Mouse (Mus musculus): Measurements from ENCODE around the gene Dapk2.

Gene Dapk2

DNA sequence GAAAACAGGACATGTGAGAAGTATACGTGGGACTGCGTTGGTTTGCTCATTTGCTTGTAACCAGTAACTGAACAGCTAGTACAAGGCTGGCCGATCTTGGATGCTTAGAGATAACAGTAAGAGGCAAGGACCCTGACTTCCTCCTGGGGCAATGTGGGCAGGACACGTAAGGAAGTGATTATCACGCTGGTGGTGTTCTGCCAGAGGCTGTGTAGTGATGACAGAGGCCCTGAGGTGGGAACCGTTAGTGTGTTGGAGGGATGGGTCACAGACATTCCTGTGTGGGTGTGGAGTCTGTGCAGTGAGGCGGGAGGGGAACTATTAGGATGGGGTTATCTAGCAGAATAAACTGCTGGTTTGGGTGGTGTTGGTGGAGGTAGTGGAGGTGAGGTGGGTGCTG lies 81.2 kb downstream of the Dapk2 start:
- no peak for DNase-seq

DNA sequence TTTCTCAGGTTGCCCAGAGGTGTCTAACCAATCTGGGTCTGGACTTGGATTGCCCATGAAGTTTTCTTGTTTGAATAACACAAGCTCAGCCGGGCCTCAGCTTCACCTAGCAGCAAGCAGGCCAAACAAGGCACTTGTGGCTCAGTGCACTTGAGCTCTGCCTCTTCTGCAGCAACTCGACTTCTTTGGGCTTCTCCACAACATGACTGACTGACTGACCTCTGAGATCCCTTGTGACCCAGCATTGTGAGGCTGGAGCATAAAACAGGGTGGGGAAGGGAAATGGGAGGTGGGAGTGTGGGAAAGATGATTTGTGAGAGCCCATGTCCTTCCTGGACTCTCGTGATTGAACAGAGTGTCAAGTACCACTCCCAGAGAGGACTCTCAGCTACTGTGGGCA lies 81.7 kb downstream of the Dapk2 start:
- DNase-seq, result no peak

DNA sequence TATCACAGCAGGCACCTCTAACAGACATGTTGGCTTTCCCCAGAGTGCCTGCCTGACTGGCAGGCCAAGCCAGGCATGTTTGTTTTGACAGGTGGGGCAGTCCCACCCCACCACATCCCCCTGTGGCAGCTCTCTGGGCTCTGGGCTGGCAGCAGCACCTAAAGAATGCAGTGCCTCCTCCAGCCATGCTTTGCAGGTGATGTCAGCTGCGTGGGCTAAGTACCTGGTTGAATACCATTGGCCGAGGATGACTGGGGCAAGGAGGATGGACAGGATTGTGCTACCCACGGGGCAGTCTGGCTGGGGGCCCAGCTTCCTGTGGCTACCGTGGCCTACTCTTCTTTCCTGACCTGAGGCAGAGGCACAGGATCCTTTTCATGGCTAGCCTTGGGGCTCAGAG lies 82.5 kb downstream of the Dapk2 start:
- peak; percentile 41 for DNase-seq

DNA sequence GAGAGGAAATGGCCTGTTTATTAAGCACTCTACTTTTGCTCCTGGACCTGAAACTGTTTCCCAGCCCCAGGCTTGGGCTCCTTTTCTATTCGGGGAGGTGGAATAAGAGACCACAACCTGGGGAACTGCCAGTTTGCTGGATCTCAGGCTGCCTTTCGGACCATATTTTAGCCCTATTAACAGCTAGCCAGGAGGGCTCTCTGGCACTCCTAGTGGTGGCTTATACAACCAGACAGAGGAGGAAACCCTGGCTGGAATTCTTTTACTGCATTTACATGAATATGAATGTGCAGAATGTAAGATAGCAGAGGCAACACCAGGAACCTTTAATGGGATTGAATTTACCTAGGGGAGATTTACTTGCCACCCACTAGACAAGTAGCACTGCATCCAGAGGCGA lies 83.0 kb downstream of the Dapk2 start:
- peak; percentile 29 for DNase-seq

DNA sequence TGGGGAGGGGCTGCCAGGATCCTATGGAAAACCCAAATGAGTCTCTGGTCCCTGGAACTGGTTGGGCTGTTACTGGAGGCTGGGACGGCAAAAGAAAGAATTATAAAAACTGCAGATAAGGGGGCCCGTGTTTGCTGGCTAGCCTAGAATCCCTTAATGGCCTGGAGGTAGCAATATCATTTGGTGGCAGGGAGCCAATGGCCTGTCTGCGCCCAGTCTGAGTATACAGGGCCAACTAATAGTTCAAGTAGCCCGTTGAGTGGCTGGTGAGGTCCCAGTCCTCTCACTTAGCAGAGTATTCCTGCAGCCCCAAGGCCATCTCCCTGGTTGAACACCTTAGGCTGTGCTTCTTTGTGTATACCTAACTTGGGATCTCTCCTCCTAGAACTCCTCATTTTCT lies 83.7 kb downstream of the Dapk2 start:
- no peak for DNase-seq

DNA sequence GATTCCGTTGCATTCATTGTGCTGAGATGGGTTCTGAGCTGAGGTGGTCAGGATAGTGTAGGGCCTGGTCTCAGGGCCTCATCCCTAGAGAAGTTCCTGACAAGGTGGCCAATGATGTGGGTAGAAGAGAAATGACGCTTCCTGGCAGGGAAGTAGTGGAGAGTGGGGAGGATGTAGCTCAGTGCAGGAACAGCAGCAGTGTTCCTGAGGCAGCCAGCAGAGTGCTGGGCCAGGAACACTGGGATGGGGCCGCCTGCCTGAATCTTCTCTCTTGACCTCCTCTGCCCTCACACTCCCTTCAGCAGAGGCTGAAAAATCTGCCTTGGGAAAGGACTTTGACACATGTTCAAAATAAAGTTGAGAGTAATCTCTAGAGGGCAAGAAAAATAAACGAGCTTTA lies 85.2 kb downstream of the Dapk2 start:
- DNase-seq, result no peak

DNA sequence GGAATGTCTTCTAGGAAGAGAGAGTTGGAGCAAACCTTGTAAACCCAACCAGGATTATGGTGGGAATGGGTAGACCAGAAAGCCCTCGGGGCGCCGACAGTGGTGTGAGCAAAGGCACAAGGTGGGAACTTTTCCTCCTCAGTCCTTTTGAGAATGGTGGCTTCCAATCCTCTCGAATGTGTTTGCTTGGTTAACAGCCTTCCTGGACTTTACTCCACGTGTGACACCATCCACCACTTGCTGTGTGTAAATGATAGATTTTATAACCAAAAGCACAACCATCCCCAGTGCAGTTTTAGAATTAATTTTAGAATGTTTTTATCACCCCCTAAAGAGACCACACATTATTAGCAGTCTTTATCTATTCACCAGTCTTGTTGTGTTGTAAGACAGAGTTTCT lies 86.1 kb downstream of the Dapk2 start:
- DNase-seq, result no peak

DNA sequence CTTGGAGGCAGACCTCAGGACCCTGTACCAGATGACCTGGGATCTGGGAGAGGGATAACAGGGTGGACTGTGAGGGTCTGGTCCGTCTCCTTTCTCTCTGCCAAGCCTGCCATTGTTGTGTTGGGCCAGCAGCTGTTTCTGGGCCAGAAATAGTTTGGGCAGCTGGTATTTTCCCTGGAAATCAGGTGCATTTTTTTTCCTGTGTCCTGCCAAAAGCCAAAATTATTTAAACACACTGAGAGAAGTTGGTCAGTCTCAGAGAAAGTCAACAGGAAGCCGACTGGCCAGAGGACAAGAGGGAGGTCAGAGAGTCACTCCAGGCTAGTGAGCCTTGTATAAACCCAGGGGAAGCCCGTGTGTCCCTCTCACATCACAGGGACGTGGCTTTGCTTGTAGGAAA lies 87.7 kb downstream of the Dapk2 start:
- no peak for DNase-seq

DNA sequence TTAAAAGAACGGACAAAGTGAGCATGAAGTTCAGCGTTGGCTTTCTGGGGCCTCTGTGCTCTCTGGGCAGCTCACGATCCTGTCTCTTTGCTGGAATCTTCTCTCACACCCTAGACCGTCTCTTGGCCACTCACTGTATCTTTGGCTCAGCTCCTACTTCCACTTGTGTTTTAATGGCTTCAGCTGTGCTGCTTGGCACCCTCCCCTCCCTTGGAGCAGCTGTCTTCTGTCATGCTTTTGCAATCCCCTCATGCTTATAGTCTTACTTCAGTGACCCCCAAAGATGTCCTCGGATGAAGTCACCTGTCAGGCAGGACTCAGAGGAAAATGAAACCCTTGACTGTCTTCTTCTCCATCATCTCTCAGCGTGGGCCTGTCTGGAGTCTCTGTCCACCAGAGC lies 91.3 kb downstream of the Dapk2 start:
- DNase-seq, result no peak

DNA sequence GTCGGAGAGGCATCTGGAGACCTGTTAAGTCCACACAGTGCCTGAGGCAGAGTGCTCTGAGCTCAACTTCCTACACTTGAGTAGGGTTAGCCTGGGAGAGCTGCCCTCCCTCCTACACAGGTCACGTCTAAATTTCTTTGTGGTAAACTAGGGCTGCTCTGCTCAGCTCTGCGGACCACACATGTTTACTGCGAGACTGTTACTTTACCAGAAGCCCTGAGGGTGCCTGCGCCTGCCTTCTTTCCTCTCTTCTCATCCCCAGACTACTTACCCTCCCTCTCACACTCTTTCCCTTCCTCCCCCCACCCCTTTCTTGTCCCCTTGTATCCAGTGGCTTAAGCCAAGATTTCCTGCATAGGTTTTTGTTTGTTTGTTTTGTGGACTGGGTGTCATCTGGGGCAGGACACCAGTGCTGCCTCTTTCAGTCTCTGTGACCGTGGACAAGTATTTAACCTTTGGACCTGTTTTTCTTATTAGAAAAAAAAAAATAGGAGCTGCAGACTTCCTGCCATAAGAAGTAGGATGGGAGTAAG lies 93.2 kb downstream of the Dapk2 start:
- DNase-seq, result no peak

DNA sequence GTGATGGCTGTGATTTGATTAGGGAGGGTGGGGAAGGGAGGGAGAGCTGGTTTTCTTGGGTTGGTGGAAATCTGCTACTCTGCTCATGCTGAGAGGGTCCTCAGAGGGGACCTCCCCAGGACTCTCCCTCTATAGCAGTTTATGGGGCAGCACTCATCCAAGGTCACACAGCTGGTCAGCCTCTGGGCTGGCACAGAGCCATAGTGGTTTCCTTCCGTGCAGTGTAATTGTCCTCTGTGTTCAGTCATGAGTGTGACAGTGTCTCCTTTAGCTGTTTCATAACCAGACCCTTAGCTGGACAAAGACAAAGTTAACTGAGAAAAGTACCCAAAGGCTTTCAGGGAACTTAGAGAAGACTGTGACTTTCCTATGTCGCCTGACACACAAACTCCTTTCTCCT lies 103.7 kb downstream of the Dapk2 start:
- no peak for DNase-seq

DNA sequence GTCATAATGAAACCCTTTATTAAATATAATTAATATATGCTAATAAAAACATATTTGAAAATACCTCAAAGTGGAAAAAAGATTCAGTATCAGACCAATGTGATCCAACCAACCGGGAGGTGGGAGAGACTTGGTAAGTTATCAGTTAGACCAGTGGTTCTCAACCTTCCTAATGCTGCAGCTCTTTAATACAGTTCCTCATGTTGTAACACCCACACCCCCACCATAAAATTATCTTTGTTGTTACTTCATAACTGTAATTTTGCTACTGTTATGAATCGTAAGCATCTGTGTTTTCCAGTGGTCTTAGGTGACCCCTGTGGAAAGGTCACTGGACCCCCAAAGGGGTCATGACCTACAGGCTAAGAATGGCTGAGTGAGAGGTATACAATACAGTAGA lies 105.7 kb downstream of the Dapk2 start:
- DNase-seq, result no peak

DNA sequence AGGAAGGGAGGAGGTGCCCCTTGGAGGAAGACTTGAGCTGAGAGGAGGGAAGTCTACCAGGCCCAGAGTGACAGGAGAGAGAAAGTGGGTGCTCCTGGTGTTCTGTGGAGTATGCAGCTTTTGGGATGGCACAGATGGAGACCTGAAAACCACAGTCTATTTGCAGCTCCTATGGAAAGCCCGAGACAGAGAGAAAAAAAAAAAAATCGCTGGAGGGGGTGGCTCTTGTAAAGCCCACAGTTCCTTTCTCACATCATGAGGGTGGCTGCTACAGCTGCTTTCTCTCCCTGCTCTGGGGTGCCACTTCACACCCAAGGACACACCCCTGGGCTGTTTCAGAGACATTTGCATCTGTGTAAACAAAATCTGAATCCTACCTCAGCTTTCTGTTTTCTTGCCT lies 107.6 kb downstream of the Dapk2 start:
- no peak for DNase-seq

DNA sequence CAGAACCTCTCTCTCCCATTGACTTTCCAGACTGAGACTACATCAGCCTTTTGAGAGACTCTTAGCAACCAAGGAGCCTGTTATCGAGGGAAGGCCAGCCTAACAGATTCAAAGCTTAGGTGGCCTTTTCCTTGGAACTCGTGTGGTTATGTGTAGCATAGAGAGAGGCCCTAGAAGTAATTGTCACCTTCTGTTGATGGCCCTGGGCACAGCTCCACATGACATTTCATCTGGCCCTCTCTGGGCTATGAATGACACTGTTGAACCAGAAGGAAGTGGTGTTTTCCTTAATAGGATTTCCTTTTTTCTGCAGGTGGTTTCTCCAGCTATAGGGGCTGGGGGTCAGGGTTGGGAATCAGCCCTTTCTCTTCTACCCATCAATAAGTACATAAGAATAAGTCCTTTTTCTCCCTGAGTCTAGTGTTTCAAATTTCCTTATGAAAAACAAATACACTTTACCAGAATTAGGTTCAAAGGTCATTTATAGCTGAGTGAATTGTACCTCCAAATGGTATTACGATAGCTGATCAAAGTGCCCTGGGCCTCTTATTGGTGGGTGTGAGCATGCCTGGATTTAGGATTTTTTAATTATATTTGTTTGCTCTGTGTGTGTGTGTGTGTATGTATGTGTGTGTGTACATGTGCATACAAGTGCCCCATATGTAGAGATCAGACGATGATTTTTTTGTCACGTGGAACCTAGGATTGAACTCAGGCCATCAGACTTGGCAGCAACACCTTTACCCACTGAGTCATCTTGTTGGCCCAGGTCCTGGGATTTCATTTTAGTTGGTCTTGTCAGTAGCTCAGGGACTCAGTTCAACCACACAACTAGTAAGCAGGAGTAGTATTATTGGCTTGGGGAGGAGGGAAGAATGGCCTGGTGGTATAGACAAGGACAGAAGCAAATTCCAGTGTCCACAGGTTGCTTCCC lies 108.5 kb downstream of the Dapk2 start:
- peak; percentile 42 for DNase-seq

DNA sequence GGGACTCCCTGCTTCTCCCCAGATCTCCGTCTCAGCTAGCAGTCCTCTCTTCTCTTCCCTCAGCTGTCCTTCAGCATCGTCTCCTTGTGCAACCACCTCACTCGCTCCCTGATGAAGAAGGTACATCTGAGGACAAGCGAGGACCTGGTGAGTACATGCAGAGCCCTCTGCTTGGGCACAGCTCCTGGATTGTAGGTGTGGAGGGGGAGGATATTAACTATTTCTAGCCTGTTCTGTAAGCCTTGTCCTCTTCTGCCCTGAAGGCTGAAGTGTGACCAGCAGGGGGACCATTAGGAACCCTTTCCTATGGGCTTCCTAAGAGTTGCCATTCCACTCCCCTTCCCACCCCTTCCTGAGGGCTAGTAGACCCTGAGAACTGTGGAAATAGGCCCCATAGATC lies 110.8 kb downstream of the Dapk2 start:
- no peak for DNase-seq

DNA sequence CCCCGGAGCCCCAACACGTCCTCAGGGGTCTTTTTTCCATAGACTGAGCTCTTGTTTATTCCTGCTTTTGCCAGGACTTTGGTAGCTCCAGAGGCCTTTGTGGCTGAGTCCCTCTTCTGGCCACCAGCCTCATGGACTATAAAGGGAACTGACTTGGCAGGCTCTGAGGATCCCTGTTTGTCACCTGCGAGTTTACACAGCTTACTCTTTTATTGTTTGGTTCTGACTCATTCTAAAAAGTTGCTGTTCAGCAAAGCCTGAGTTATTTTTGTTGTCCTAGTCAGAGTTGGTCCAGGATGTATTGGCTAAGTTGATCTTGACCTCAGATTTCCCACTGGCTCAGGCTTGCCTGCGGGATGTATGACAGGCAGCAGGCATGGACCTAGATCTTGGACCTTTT lies 112.0 kb downstream of the Dapk2 start:
- DNase-seq, result no peak

DNA sequence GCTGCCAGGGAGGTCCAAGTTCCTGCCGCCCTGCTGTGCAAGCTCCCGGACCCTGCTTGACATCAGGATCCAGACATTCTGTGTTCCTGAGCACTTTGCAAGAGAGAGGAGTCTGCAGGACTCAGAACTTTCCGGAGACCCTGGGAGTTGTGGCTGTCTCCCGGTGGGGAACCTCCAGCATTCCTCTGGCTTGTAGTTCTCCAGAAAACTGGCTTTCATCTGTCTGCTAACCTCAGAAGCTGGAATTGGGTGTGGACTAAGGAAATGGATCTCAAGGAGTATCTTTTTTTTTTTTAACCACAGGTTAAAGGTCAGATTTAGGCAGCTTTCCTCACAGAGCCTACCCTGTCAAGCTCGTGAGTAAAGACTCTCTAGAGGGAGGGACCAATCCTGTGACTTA lies 113.7 kb downstream of the Dapk2 start:
- no peak for DNase-seq

DNA sequence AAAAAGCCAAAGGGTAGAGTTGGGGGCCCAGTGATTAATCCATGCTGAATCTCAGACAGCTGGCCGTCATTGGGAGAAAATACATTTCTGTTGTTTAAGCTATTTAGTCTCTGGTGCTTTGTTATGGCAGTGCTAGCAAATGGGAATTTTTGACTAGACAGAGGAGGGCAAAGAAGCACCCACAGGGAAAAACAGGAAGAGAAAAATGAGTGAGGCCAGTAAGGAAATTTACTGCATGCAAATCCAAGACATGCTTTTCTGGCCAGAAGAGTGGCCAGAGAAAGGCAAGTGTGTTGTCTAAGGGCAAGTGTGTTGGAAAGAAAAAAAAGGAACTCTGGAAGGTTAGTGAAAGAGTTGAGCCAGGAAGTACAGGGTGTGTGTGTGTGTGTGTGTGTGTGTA lies 115.6 kb downstream of the Dapk2 start:
- no peak for DNase-seq

DNA sequence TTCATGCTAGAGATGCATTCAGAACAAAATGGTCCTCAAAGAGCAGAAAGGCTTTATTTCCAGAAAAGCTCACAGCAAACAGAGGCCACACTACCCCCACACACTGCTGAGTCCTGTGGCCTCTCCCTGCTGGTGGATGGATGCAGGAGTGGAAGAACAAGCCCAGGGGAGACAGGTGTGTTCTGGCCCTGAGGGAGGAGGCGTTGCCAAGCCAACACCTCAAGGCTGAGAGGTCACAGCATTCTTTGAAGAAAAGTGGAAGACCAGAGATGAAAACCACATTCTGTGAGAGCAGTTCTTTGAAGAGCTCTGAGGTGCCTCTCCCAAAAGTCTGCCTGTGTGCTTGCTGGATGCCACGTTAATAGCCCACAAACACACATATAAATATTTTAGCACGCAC lies 116.6 kb downstream of the Dapk2 start:
- no peak for DNase-seq

DNA sequence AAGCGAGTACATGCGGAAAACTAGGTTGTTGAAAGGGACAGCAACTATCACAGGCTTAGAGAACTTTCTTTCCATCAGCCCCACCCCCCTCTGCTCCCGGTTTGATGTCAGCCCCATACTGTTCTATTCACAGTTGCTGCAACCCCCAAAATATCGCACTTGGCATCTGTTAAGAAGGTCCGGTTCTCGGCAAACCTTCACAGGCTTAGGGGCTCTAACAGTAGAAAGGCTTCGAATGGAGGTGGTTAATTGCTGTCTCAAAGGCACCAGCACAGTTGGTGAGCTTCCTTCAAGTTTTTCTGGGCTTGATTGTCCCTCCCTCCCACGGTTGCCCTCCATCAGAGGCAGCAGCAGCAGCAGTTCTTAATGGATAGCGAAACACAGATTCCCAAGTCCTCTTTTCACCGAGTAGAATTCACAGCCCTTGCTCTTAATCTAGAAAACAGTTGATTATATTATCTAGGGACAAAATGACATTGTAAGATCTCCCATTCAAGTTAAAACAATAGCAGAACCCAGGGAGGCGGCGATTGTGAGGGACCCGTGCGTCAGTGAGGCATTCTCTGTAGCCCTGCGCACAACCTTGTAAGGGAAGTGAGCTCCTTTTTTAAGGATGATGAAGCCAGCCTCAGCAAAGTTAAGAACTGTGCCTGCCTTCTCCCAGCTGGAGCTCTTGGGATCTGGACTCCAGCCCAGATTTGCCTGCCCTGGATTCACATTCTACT lies 117.4 kb downstream of the Dapk2 start:
- DNase-seq, result peak; percentile 38

DNA sequence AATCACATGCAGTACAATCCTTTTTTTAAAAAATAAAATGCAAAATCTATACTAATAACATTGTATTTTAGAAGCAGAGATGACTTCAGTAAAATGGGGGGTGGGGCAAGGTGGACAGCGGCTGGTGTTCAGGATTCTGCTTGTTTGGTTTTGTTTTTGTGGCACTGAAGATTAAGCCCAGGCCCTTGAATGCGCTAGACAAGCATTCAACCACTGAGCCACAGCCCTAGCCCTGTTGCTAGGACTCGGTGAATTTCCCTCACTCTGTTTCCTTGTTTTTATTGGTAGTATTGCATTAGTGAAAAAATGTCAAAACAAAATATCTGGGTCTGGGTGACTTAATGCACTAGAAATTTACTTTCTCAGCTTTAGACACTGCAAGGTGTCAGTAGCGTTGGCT lies 118.0 kb downstream of the Dapk2 start:
- no peak for DNase-seq

DNA sequence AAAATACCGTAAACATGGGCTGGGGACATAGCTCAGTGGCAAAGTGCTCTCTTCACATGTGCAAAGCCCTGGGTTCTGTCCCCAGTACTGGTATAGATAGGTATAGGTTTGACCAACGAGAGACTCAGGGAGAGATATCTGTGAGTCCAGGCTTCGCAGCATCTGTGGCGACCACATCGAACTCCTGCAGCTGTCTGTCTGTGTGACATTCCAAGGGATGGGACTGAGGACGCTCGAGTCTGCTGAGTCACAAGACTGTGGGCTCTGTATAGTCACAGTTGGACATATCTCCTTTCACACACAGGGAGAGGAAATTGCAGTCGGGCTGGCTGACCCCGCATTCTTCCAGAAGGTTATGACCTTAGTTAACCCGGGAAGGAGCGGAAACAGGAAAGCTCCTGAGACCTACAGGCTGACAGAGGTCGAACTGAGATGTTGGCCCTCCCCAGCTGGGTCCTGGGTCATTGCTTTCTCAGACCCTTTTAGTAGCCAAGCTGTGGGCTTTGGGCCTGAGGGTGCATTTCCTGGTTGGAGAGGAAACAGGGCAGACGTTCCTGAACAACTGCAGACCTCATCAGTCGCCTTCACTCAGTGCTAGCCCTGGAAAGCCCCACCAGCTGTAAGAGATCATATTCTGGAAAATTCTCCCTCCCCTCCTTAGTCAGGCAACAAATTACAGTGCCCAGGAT lies 118.8 kb downstream of the Dapk2 start:
- no peak for DNase-seq

DNA sequence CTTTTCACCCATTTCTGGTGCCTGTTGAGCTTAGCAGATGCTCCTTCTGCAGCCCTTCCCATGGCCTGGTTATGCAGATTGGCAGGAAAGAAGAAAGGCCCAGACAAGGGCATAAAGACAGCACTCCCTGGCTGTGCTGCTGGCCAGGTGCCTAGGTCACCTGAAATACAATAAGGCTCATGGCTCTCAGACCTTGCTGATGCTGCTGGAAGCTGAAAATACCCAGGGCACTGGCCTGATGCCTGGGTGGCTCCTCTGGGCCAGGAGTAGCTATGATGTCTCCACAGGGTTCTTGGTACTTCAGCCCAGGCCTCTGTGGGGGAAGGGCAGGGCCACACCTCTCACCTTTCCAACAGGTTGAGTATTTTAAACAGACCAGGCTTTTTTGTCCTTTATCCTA lies 121.6 kb downstream of the Dapk2 start:
- peak; percentile 76 for DNase-seq

DNA sequence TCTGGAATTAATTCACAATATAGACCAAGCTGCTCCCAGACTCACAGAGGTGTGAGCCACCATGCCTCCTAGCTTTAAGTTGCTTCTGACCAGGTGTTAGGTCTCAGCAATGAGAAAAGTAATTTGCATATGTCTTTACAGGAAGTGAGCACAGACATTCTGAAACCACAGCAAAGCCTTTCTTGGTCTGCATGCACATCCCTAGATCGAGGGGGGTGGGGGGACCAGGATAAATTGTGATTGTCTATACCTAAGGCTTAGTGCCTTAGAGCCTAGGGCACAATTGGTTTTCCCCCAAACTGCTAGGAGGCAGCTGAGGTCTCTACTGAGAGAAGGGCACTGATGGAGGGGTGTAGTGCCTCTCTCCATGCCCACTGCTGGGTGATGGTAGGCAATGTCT lies 122.5 kb downstream of the Dapk2 start:
- DNase-seq, result no peak
